Mouse (Mus musculus): ENCODE measurements at regions not wholly inside any gene's neighbourhood (a gene's known extent, or its start where the extent isn't known, plus 50 kb on each side); places are given as distances from the start of the nearest gene placed in this dataset.

DNA sequence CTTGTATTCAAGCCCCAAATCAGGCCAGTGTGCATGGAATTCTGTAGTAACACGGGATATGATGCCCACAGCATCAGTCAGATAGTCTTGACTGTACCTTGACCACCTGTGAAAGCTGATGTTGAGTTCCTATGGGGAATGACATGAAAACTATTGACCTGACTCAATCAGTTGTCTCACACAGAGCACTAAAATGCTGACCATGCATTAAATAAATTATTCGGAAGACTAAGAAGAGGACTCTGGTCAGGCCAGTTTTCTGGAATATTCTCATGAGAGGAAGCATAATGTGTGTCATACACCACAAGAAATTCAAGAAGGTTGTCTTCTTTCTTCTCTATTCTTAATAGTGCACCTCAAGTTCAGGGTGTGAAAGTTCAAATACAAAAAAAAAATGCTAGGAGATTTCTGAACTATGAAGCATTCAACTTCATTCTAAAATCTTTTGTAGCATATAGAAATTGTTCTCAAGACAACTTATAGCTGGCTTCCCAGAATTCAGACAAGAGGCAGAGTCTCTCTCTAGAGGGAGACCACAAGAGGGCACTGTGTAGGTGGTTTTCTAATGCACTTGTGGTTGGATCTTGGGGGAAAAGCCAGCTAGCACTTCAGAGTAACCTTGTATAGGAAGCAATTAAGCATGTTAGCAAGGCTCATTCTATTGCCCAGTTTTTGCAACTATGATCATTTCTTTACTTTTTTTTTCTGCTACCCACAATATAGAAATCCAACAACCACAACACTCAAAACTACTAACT, 279.7 kb downstream of the Nsun3 start:
- H3K27me3 ChIP-seq (replicated peaks; ENCODE audit: control insufficient read depth, insufficient read depth, low read length): no peaks in the 10 kb centered on the region
- 67% methylated on average over 2 of the region's 2 CpGs for WGBS
- no peaks in the 10 kb centered on the region for H3K9me3 ChIP-seq (ENCODE audit: control insufficient read depth, low read length)
- H3K4me3 ChIP-seq (ENCODE audit: low read depth, low read length): no peak overlapping the region
- no peak overlapping the region for H3K4me2 ChIP-seq (ENCODE audit: low read depth, low read length)
- H3K27ac ChIP-seq (replicated peaks; ENCODE audit: low read depth, low read length): no peak overlapping the region
- H3K9ac ChIP-seq (ENCODE audit: low read depth, low read length): no peak overlapping the region
- no peaks in the 10 kb centered on the region for H3K4me1 ChIP-seq (ENCODE audit: control insufficient read depth, insufficient read depth, low read length)
- DNase-seq (ENCODE audit: low spot score): peak; percentile 57
- no peaks in the 10 kb centered on the region for H3K36me3 ChIP-seq (ENCODE audit: control insufficient read depth, insufficient read depth, low read length)
- ATAC-seq (ENCODE audit: low read depth): no peak

DNA sequence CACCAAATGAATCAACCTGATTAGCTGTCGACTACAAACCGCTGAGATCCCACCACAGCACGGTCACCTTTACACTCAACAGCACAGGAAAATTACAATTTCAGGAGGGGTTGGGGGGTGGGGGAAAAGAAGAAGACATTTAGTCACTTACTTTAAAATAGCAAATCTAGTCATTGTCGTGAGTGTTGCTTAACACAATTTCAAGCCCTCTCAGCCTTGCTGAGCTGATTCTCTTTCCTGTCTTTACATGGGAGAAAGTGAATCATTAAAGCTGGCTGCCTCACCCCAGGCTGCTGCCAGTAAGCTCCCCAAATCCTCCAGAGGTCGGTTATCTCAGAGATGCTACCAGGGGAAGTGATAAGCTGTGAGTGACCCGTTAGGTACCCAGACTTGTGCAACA, 285.7 kb downstream of the Nsun3 start:
- H3K27me3 ChIP-seq (replicated peaks; ENCODE audit: control insufficient read depth, insufficient read depth, low read length): no peaks in the 10 kb centered on the region
- no peak overlapping the region for H3K4me2 ChIP-seq (ENCODE audit: low read depth, low read length)
- DNase-seq (ENCODE audit: low spot score) (no peak), ATAC-seq (ENCODE audit: low read depth) (no peak)
- H3K9me3 ChIP-seq (ENCODE audit: control insufficient read depth, low read length): no peaks in the 10 kb centered on the region
- WGBS: 72% methylated on average over 6 of the region's 6 CpGs
- H3K9ac ChIP-seq (ENCODE audit: low read depth, low read length): no peak overlapping the region
- H3K27ac ChIP-seq (replicated peaks; ENCODE audit: low read depth, low read length): no peak overlapping the region
- no peaks in the 10 kb centered on the region for H3K4me1 ChIP-seq (ENCODE audit: control insufficient read depth, insufficient read depth, low read length)
- no peak overlapping the region for H3K4me3 ChIP-seq (ENCODE audit: low read depth, low read length)
- no peaks in the 10 kb centered on the region for H3K36me3 ChIP-seq (ENCODE audit: control insufficient read depth, insufficient read depth, low read length)

DNA sequence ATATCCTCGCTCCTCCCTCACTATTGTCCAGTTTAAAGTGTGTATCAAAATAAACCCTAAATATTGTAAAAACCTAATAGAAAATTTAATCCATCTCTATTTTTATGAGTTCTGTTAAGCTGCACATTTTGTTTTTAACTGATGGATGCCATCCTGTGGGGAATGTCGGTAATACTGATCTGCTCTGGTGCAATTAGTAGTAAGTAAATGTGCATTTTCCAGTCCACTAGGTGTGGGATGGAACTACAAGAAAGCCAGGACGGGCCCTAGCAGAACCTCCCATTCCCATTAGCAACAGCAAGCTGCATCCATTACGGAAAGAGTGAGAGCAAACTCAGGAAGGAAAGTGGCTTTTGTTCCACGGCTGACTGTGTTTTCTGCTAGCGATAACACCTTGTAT, 286.3 kb downstream of the Nsun3 start:
- no peak for DNase-seq (ENCODE audit: low spot score)
- H3K9me3 ChIP-seq (ENCODE audit: control insufficient read depth, low read length): no peaks in the 10 kb centered on the region
- no peak overlapping the region for H3K4me3 ChIP-seq (ENCODE audit: low read depth, low read length)
- no peak overlapping the region for H3K27ac ChIP-seq (replicated peaks; ENCODE audit: low read depth, low read length)
- no peaks in the 10 kb centered on the region for H3K4me1 ChIP-seq (ENCODE audit: control insufficient read depth, insufficient read depth, low read length)
- H3K9ac ChIP-seq (ENCODE audit: low read depth, low read length): no peak overlapping the region
- no peaks in the 10 kb centered on the region for H3K36me3 ChIP-seq (ENCODE audit: control insufficient read depth, insufficient read depth, low read length)
- H3K4me2 ChIP-seq (ENCODE audit: low read depth, low read length): no peak overlapping the region
- 81% methylated on average over 6 of the region's 6 CpGs for WGBS
- no peaks in the 10 kb centered on the region for H3K27me3 ChIP-seq (replicated peaks; ENCODE audit: control insufficient read depth, insufficient read depth, low read length)
- no peak for ATAC-seq (ENCODE audit: low read depth)

DNA sequence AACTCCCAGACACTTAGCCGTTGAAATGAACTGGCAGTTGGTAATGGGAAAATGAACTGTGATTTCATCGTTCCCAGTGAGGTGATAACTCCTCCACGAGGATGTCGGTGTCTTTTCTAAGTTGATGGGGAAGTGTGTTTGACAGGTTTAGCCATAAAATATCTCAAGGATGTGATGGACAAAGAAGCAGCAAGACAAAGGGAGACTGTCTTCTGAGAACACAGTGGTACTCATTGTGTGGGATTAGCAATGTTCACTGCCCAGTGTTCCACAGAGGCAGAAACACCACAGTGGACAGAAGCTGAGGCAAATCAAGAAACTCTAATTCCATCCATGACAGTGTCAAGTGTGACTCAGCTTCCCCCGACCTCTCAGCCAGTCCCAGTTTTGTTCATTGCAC, 287.9 kb downstream of the Nsun3 start:
- H3K9ac ChIP-seq (ENCODE audit: low read depth, low read length): no peak overlapping the region
- no peaks in the 10 kb centered on the region for H3K4me1 ChIP-seq (ENCODE audit: control insufficient read depth, insufficient read depth, low read length)
- H3K27ac ChIP-seq (replicated peaks; ENCODE audit: low read depth, low read length): no peak overlapping the region
- ATAC-seq (ENCODE audit: low read depth) (no peak), DNase-seq (ENCODE audit: low spot score) (no peak)
- WGBS: 67% methylated on average over 5 of the region's 5 CpGs
- no peak overlapping the region for H3K4me3 ChIP-seq (ENCODE audit: low read depth, low read length)
- H3K36me3 ChIP-seq (ENCODE audit: control insufficient read depth, insufficient read depth, low read length): no peaks in the 10 kb centered on the region
- H3K9me3 ChIP-seq (ENCODE audit: control insufficient read depth, low read length): no peaks in the 10 kb centered on the region
- H3K27me3 ChIP-seq (replicated peaks; ENCODE audit: control insufficient read depth, insufficient read depth, low read length): no peaks in the 10 kb centered on the region
- no peak overlapping the region for H3K4me2 ChIP-seq (ENCODE audit: low read depth, low read length)

DNA sequence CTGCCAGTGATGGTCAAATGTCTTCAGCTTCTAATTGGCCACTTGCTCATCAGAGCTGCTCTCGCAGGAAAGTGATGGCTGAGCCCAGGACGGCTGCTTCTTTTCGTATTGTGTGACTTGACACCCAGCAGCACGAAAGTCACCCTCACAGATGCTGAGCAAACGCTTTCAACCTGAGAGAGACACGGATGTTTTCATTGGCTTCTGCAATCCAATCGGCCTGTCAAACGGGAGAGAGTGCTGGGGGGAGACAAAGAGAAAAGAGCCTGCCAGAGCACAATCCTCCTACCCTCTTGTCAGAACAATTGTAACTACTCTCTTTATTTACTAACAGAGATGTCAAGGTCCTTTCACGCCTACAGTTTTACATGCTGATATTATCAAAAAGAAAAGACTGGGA, 289.9 kb downstream of the Nsun3 start:
- no peaks in the 10 kb centered on the region for H3K36me3 ChIP-seq (ENCODE audit: control insufficient read depth, insufficient read depth, low read length)
- 40% methylated on average over 9 of the region's 9 CpGs for WGBS
- H3K4me3 ChIP-seq (ENCODE audit: low read depth, low read length): no peak overlapping the region
- no peak overlapping the region for H3K4me2 ChIP-seq (ENCODE audit: low read depth, low read length)
- no peaks in the 10 kb centered on the region for H3K9me3 ChIP-seq (ENCODE audit: control insufficient read depth, low read length)
- H3K4me1 ChIP-seq (ENCODE audit: control insufficient read depth, insufficient read depth, low read length): no peaks in the 10 kb centered on the region
- DNase-seq (ENCODE audit: low spot score): no peak
- H3K27me3 ChIP-seq (replicated peaks; ENCODE audit: control insufficient read depth, insufficient read depth, low read length): no peaks in the 10 kb centered on the region
- no peak for ATAC-seq (ENCODE audit: low read depth)
- H3K9ac ChIP-seq (ENCODE audit: low read depth, low read length): no peak overlapping the region
- H3K27ac ChIP-seq (replicated peaks; ENCODE audit: low read depth, low read length): no peak overlapping the region

DNA sequence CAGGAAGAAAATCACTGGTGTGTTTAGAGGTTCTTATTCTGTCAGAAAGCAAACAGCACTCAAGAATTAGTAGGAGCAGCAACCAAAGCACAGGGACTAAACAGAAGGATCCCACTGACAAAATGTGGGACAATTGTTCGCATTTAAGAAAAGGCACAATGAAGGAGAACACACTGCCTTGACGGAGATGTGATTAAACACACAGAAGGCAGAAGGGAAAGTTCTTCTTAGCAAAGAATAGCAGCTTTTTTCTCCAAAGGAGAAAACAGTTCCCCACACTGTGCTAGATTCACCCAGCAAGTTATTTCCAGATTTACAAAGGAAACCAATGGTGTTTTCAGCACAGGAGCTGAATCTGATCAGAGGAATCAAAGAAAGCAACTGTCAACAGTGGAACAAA, 316.5 kb downstream of the Nsun3 start:
- WGBS: 87% methylated on average over 2 of the region's 2 CpGs
- no peak overlapping the region for H3K27ac ChIP-seq (replicated peaks; ENCODE audit: low read depth, low read length)

DNA sequence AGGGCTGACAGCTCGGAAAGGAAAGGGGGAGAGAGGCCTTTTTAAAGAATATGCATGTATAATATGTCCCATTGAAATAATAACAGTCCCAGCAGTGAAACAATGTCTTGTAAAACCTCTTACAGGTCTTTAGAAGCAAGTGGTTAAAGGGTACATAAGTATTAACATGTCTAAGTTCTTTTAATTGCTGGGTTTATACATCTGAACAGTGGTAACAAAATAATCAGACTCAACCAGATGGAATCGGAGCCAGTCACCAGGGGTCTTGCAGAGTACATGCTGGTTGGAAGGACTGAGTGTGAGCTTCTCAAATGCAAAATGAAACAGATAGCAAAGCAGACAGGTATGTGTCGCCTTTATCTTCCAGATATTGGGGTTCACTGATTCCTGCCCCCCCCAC, 317.3 kb downstream of the Nsun3 start:
- H3K9me3 ChIP-seq (ENCODE audit: control insufficient read depth, low read length): no peaks in the 10 kb centered on the region
- no peak overlapping the region for H3K4me2 ChIP-seq (ENCODE audit: low read depth, low read length)
- 69% methylated on average over 3 of the region's 3 CpGs for WGBS
- ATAC-seq (ENCODE audit: low read depth) (no peak), DNase-seq (ENCODE audit: low spot score) (no peak)
- no peaks in the 10 kb centered on the region for H3K36me3 ChIP-seq (ENCODE audit: control insufficient read depth, insufficient read depth, low read length)
- H3K4me3 ChIP-seq (ENCODE audit: low read depth, low read length): no peak overlapping the region
- no peak overlapping the region for H3K9ac ChIP-seq (ENCODE audit: low read depth, low read length)
- H3K4me1 ChIP-seq (ENCODE audit: control insufficient read depth, insufficient read depth, low read length): no peaks in the 10 kb centered on the region
- no peak overlapping the region for H3K27ac ChIP-seq (replicated peaks; ENCODE audit: low read depth, low read length)
- no peaks in the 10 kb centered on the region for H3K27me3 ChIP-seq (replicated peaks; ENCODE audit: control insufficient read depth, insufficient read depth, low read length)

More for the DNA sequence above, 316.5 kb downstream of the Nsun3 start:
- Histone ChIP-seq H3K4me1 (ENCODE audit: control insufficient read depth, insufficient read depth, low read length) (no peaks in the 10 kb centered on the region), H3K4me2 (ENCODE audit: low read depth, low read length) (no peak overlapping the region), H3K9me3 (ENCODE audit: control insufficient read depth, low read length) (no peaks in the 10 kb centered on the region), H3K27me3 (replicated peaks; ENCODE audit: control insufficient read depth, insufficient read depth, low read length) (no peaks in the 10 kb centered on the region), H3K9ac (ENCODE audit: low read depth, low read length) (no peak overlapping the region), H3K36me3 (ENCODE audit: control insufficient read depth, insufficient read depth, low read length) (no peaks in the 10 kb centered on the region), H3K4me3 (ENCODE audit: low read depth, low read length) (no peak overlapping the region)
- no peak for ATAC-seq (ENCODE audit: low read depth)
- no peak for DNase-seq (ENCODE audit: low spot score)

DNA sequence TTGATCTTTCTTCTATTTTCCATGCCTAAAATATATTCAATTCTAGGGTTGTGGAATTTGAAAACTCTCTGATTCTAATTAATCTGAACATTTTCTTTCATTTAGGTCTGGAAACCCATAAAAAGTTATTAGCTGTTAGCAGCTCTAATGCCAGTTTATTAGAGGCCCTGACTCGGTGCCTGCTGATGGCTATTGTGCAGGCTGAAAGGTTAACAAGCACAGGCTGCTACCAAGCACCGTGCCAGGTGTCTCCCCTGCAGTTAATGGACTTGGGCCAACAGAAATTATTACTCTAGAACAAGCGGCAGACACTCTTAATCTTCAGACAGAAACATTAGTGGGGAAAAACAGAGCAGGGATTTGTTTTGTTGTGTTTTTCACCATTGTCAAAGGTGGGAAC, 317.8 kb downstream of the Nsun3 start:
- Histone ChIP-seq H3K9me3 (ENCODE audit: control insufficient read depth, low read length) (no peaks in the 10 kb centered on the region), H3K27ac (replicated peaks; ENCODE audit: low read depth, low read length) (no peak overlapping the region), H3K4me2 (ENCODE audit: low read depth, low read length) (no peak overlapping the region), H3K9ac (ENCODE audit: low read depth, low read length) (no peak overlapping the region), H3K4me1 (ENCODE audit: control insufficient read depth, insufficient read depth, low read length) (no peaks in the 10 kb centered on the region), H3K27me3 (replicated peaks; ENCODE audit: control insufficient read depth, insufficient read depth, low read length) (no peaks in the 10 kb centered on the region), H3K4me3 (ENCODE audit: low read depth, low read length) (no peak overlapping the region), H3K36me3 (ENCODE audit: control insufficient read depth, insufficient read depth, low read length) (no peaks in the 10 kb centered on the region)
- ATAC-seq (ENCODE audit: low read depth): no peak
- DNase-seq (ENCODE audit: low spot score): peak; percentile 19
- 42% methylated on average over 3 of the region's 3 CpGs for WGBS

DNA sequence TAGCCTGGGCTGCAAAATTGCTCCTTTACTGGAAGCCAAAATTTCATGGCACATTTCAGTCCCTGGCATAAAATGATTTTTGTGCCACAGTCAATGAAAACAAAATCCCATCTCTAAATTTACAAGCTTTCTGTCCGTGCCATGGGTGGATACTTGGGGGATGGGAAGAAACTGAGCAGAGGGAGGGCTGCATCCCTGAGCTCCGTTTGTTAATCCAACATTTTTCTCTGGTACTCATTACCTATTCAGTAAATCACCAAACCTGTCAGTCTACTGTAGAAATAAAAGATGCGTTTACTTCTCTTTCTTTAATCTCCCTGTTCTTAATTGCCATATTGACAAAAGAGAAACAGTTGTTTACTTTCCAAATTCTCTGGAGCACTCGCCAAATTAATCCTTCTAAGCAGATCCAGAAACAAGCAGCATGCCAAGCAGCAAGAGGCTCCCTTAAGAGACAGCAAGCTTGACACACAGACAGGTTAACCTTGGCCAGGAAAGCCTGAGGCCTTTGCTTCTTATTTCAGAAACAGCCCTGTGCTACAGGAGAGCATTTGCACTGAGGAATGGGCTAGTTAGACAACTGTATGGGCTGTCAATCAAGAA, 326.6 kb downstream of the Nsun3 start:
- Histone ChIP-seq H3K9ac (ENCODE audit: low read depth, low read length) (no peak overlapping the region), H3K27ac (replicated peaks; ENCODE audit: low read depth, low read length) (no peak overlapping the region), H3K27me3 (replicated peaks; ENCODE audit: control insufficient read depth, insufficient read depth, low read length) (no peaks in the 10 kb centered on the region), H3K4me2 (ENCODE audit: low read depth, low read length) (no peak overlapping the region), H3K9me3 (ENCODE audit: control insufficient read depth, low read length) (no peaks in the 10 kb centered on the region), H3K4me1 (ENCODE audit: control insufficient read depth, insufficient read depth, low read length) (no peaks in the 10 kb centered on the region), H3K4me3 (ENCODE audit: low read depth, low read length) (no peak overlapping the region), H3K36me3 (ENCODE audit: control insufficient read depth, insufficient read depth, low read length) (no peaks in the 10 kb centered on the region)
- ATAC-seq (ENCODE audit: low read depth) (no peak), DNase-seq (ENCODE audit: low spot score) (peak; percentile 2)
- 21% methylated on average over 4 of the region's 4 CpGs for WGBS

Measured in embryonic facial prominence, embryonic 14.5 days (tissue).